ENCODE assay signal across 9 mouse cellular contexts in genomic region chr1:50926374-50927060, GRCm38 (mm10). TPM values are rescaled to one million over a fixed set of nuclear protein-coding genes. Genes with fewer than 3 reads are reported as not detected.
A peak's percentile ranks its signal among the peaks of the same experiment; 100 is the strongest.
DNase-seq lines count a peak whose midpoint lies in the region; ATAC-seq and TF ChIP-seq lines count a peak whose summit lies in the region.
"Had no signal": no experiment of that assay in that cellular context is flagged by ENCODE, and none has a peak within 500 bp of the region (broad histone marks: within the 10 kb centered on the region; RNA-seq: fewer than 3 reads in every experiment).

No protein-coding gene starts in this region.

- DNase-seq in heart, postnatal 36 days: no peak
- DNase-seq in ES-E14 (ENCODE audit: low read depth, low spot score): peak; percentile 1
- no peak for DNase-seq in liver, embryonic 13.5 days
- DNase-seq in B cell, adult 2 months: no peak

- no peak for TF ChIP-seq POLR2A in small intestine, adult 2 months (IDR thresholded peaks at IDR 0.05; ENCODE audit: low read depth, low read length)

- TF ChIP-seq CTCF in small intestine, adult 2 months (IDR thresholded peaks at IDR 0.05; ENCODE audit: extremely low read depth, insufficient read length, insufficient replicate concordance, low read depth, low read length): no peak

- peak; percentile 61; the same call in 1 of the 2 replicates for ATAC-seq in heart, embryonic 11.5 days (replicated peaks; ENCODE audit: insufficient number of reproducible peaks, low FRiP score, low TSS enrichment)
- ATAC-seq in embryonic facial prominence, embryonic 13.5 days (ENCODE audit: insufficient number of reproducible peaks, insufficient read depth, low FRiP score, low TSS enrichment, low read depth): 0 out of 2 replicates have a peak, but pooled peaks have one; percentile 5
- ATAC-seq in hindbrain, embryonic 13.5 days (ENCODE audit: low FRiP score): peak; percentile 44; the same call in 1 of the 2 replicates
- ATAC-seq in liver, embryonic 13.5 days (ENCODE audit: low read depth): 0 out of 2 replicates have a peak, but pooled peaks have one; percentile 7

- no peaks in the 10 kb centered on the region for H3K36me3 ChIP-seq in heart, embryonic 11.5 days (ENCODE audit: control insufficient read depth, insufficient read depth, low read length)
- H3K36me3 ChIP-seq in ES-E14 (ENCODE audit: control insufficient read depth, insufficient read depth, low read length, poor library complexity, severe bottlenecking): no peaks in the 10 kb centered on the region
- no peaks in the 10 kb centered on the region for H3K36me3 ChIP-seq in embryonic facial prominence, embryonic 13.5 days
- no peaks in the 10 kb centered on the region for H3K36me3 ChIP-seq in hindbrain, embryonic 13.5 days
- no peaks in the 10 kb centered on the region for H3K36me3 ChIP-seq in liver, embryonic 13.5 days
- H3K36me3 ChIP-seq in small intestine, adult 2 months (ENCODE audit: control insufficient read depth, insufficient read depth, low read length): no peaks in the 10 kb centered on the region

- H3K9ac ChIP-seq in heart, embryonic 11.5 days (ENCODE audit: low read depth, low read length): 0 out of 2 replicates have a peak overlapping the region, but pooled peaks have one; percentile 13
- no peak overlapping the region for H3K9ac ChIP-seq in ES-E14 (ENCODE audit: insufficient read depth, low read depth, low read length, poor library complexity, severe bottlenecking)
- peak overlapping the region; percentile 69 for H3K9ac ChIP-seq in embryonic facial prominence, embryonic 13.5 days
- H3K9ac ChIP-seq in hindbrain, embryonic 13.5 days: peak overlapping the region; percentile 85
- no peak overlapping the region for H3K9ac ChIP-seq in liver, embryonic 13.5 days

- peak overlapping the region; percentile 51 for H3K4me3 ChIP-seq in heart, embryonic 11.5 days (ENCODE audit: low read depth, low read length)
- H3K4me3 ChIP-seq in ES-E14 (ENCODE audit: insufficient read depth in 1 of 2, low read depth in 1 of 2, low read length in 2 of 2, poor library complexity in 1 of 2, severe bottlenecking in 1 of 2): peak overlapping the region; percentile 73 to 97
- peak overlapping the region; percentile 59 for H3K4me3 ChIP-seq in embryonic facial prominence, embryonic 13.5 days
- peak overlapping the region; percentile 83 for H3K4me3 ChIP-seq in hindbrain, embryonic 13.5 days
- peak overlapping the region; percentile 47 for H3K4me3 ChIP-seq in liver, embryonic 13.5 days (replicated peaks)
- peak overlapping the region; percentile 46 for H3K4me3 ChIP-seq in small intestine, adult 2 months (ENCODE audit: low read depth, low read length)

- H3K4me2 ChIP-seq in heart, embryonic 11.5 days: peak overlapping the region; percentile 96
- H3K4me2 ChIP-seq in embryonic facial prominence, embryonic 13.5 days: peak overlapping the region; percentile 100
- peak overlapping the region; percentile 78 for H3K4me2 ChIP-seq in hindbrain, embryonic 13.5 days
- H3K4me2 ChIP-seq in liver, embryonic 13.5 days: peak overlapping the region; percentile 72

- under 1% methylated on average over 23 of the region's 23 CpGs for WGBS in heart, embryonic 11.5 days (ENCODE audit: insufficient replicate concordance)
- WGBS in embryonic facial prominence, embryonic 13.5 days: 1% methylated on average over 23 of the region's 23 CpGs
- WGBS in hindbrain, embryonic 13.5 days: 1% methylated on average over 23 of the region's 23 CpGs
- WGBS in liver, embryonic 13.5 days (ENCODE audit: insufficient replicate concordance): 2% methylated on average over 23 of the region's 23 CpGs
- WGBS in small intestine, adult 2 months: 4% methylated on average over 23 of the region's 23 CpGs

- peaks cover 24% of the 10 kb centered on the region for H3K27me3 ChIP-seq in heart, embryonic 11.5 days (ENCODE audit: control insufficient read depth, insufficient read depth, low read length)
- H3K27me3 ChIP-seq in embryonic facial prominence, embryonic 13.5 days: peaks cover 68% of the 10 kb centered on the region
- 0 out of 2 replicates have a peak, but pooled peaks cover 3% of the 10 kb centered on the region for H3K27me3 ChIP-seq in hindbrain, embryonic 13.5 days
- peaks cover 51% of the 10 kb centered on the region for H3K27me3 ChIP-seq in liver, embryonic 13.5 days
- H3K27me3 ChIP-seq in small intestine, adult 2 months (ENCODE audit: control insufficient read depth, insufficient read depth, low read length): peaks cover 14% of the 10 kb centered on the region

- intact Hi-C loops in heart, postnatal 36 days (cut with DNase I): no loop called here

- H3K9me3 ChIP-seq in heart, embryonic 11.5 days (replicated peaks; ENCODE audit: control insufficient read depth, low read length): no peaks in the 10 kb centered on the region
- H3K9me3 ChIP-seq in ES-E14 (ENCODE audit: control insufficient read depth, insufficient read depth, low read depth, low read length): no peaks in the 10 kb centered on the region
- no peaks in the 10 kb centered on the region for H3K9me3 ChIP-seq in embryonic facial prominence, embryonic 13.5 days
- H3K9me3 ChIP-seq in hindbrain, embryonic 13.5 days: no peaks in the 10 kb centered on the region
- H3K9me3 ChIP-seq in liver, embryonic 13.5 days (replicated peaks): no peaks in the 10 kb centered on the region

- H3K4me1 ChIP-seq in heart, embryonic 11.5 days (ENCODE audit: control insufficient read depth, insufficient read depth, low read length): peaks cover 9% of the 10 kb centered on the region; the same call in 1 of the 2 replicates
- no peaks in the 10 kb centered on the region for H3K4me1 ChIP-seq in ES-E14 (ENCODE audit: control insufficient read depth in 2 of 2, insufficient read depth in 2 of 2, low read length in 2 of 2, poor library complexity in 1 of 2)
- H3K4me1 ChIP-seq in embryonic facial prominence, embryonic 13.5 days: peaks cover 17% of the 10 kb centered on the region
- H3K4me1 ChIP-seq in hindbrain, embryonic 13.5 days (replicated peaks): peaks cover 12% of the 10 kb centered on the region
- peaks cover 3% of the 10 kb centered on the region; the same call in 1 of the 2 replicates for H3K4me1 ChIP-seq in liver, embryonic 13.5 days (replicated peaks)
- H3K4me1 ChIP-seq in small intestine, adult 2 months (ENCODE audit: control insufficient read depth, insufficient read depth, insufficient read length, low read length): no peaks in the 10 kb centered on the region; the same call in 1 of the 2 replicates

- no peak overlapping the region for H3K27ac ChIP-seq in heart, embryonic 11.5 days (ENCODE audit: low read depth, low read length)
- H3K27ac ChIP-seq in ES-E14 (ENCODE audit: insufficient read depth, low read depth, low read length, poor library complexity, severe bottlenecking): no peak overlapping the region
- H3K27ac ChIP-seq in embryonic facial prominence, embryonic 13.5 days: no peak overlapping the region
- peak overlapping the region; percentile 97 for H3K27ac ChIP-seq in hindbrain, embryonic 13.5 days
- no peak overlapping the region for H3K27ac ChIP-seq in liver, embryonic 13.5 days
- no peak overlapping the region for H3K27ac ChIP-seq in small intestine, adult 2 months (ENCODE audit: insufficient read depth, low read depth, low read length)

- in situ Hi-C loops in ES-E14 (cut with MboI; ENCODE audit: low sequenced_read_pairs in 2 of 2, unreplicated experiment in 2 of 2): no loop called here

TF ChIP-seq in ES-E14, 5 proteins besides CTCF, POLR2A, EP300 and RAD21:
- TF ChIP-seq ZNF384 (IDR thresholded peaks at IDR 0.05; ENCODE audit: low read depth, low read length) (no peak), ZC3H11A (IDR thresholded peaks at IDR 0.05; ENCODE audit: borderline replicate concordance, low read depth, low read length) (no peak), CHD2 (IDR thresholded peaks at IDR 0.05; ENCODE audit: low read depth, low read length) (no peak), HCFC1 (IDR thresholded peaks at IDR 0.05; ENCODE audit: borderline replicate concordance, insufficient read depth, low read length) (no peak), MAFK (IDR thresholded peaks at IDR 0.05; ENCODE audit: insufficient read depth, low read depth, low read length) (no peak)

RNA-seq across cellular contexts. Expression of gene Tmeff2, which starts 26.1 kb away (rescaled TPM):
- polyA plus RNA-seq in heart, embryonic 11.5 days (2014; fragmentation: Nextera tagmentation; extraction: Ambion mirVana): 1.7 and 2.2 TPM in 2 replicates
- under 1 TPM; 0.27 to 0.36 TPM for total RNA-seq in heart, postnatal 36 days (2021)
- 0.85 and 0.90 TPM in 2 replicates for total RNA-seq in ES-E14 (2012; rRNA removed)
- 4.3 and 6.2 TPM in 2 replicates for polyA plus RNA-seq in embryonic facial prominence, embryonic 13.5 days (2015; fragmentation: Nextera tagmentation; extraction: Ambion mirVana)
- polyA plus RNA-seq in hindbrain, embryonic 13.5 days (2015; fragmentation: Nextera tagmentation; extraction: Ambion mirVana): 64.7 and 78.6 TPM in 2 replicates
- 0.39 and 0.51 TPM in 2 replicates for polyA plus RNA-seq in liver, embryonic 13.5 days (2015; fragmentation: Nextera tagmentation; extraction: Ambion mirVana)
- polyA plus RNA-seq in small intestine, adult 2 months (2012; rRNA removed): 0.22 and 0.39 TPM in 2 replicates
- total RNA-seq: MEL had no signal

Comparison
In these comparisons a context has a peak if more than half of its experiments do, and no peak if none do; other contexts are left out.
1. ATAC-seq: peak in every context shown above with its lines; median percentile 61 in heart, embryonic 11.5 days; 44 in hindbrain, embryonic 13.5 days; 7 in liver, embryonic 13.5 days; 5 in embryonic facial prominence, embryonic 13.5 days.
2. H3K9ac ChIP-seq: peak in heart, embryonic 11.5 days (single experiment), embryonic facial prominence, embryonic 13.5 days (single experiment) and hindbrain, embryonic 13.5 days (single experiment); none in ES-E14 (single experiment) and liver, embryonic 13.5 days (single experiment).
3. Peak in every context shown above with its lines, with median percentiles within 50 percentile points of each other: H3K4me2 ChIP-seq and H3K4me3 ChIP-seq.